Mouse (Mus musculus): ENCODE results near the gene Ms4a4a. TPM values are rescaled to one million over a fixed set of nuclear protein-coding genes. Genes with fewer than 3 reads are reported as not detected.

The Ms4a4a gene
- polyA plus RNA-seq, 1 experiment from 2014 or later: 1.1 TPM

GRCm38 (mm10) chr19:11368310-11368709 lies 7.0 kb upstream of the Ms4a4a start:
- Histone ChIP-seq H3K4me2 (ENCODE audit: low read depth) (no peak overlapping the region), H3K4me3 (ENCODE audit: low read depth, low read length) (no peak overlapping the region), H3K36me3 (ENCODE audit: control insufficient read depth, insufficient read depth, low read length) (no peaks in the 10 kb centered on the region), H3K27me3 (ENCODE audit: control insufficient read depth, insufficient read depth, low read length) (no peaks in the 10 kb centered on the region), H3K9ac (ENCODE audit: low read length) (no peak overlapping the region), H3K9me3 (ENCODE audit: control insufficient read depth, low read length) (no peaks in the 10 kb centered on the region), H3K4me1 (ENCODE audit: control insufficient read depth, insufficient read depth, low read length) (no peaks in the 10 kb centered on the region), H3K27ac (ENCODE audit: low read depth, low read length) (no peak overlapping the region)
- 87% methylated on average over 3 of the region's 3 CpGs for WGBS
- DNase-seq (ENCODE audit: low spot score) (no peak), ATAC-seq (ENCODE audit: insufficient read depth, low FRiP score, low TSS enrichment) (no peak)

GRCm38 (mm10) chr19:11371181-11371580 lies 4.1 kb upstream of the Ms4a4a start:
- H3K9ac ChIP-seq (ENCODE audit: low read length): no peak overlapping the region
- no peaks in the 10 kb centered on the region for H3K36me3 ChIP-seq (ENCODE audit: control insufficient read depth, insufficient read depth, low read length)
- ATAC-seq (ENCODE audit: insufficient read depth, low FRiP score, low TSS enrichment) (no peak), DNase-seq (ENCODE audit: low spot score) (no peak)
- no peak overlapping the region for H3K4me2 ChIP-seq (ENCODE audit: low read depth)
- H3K4me3 ChIP-seq (ENCODE audit: low read depth, low read length): no peak overlapping the region
- H3K27me3 ChIP-seq (ENCODE audit: control insufficient read depth, insufficient read depth, low read length): no peaks in the 10 kb centered on the region
- no peaks in the 10 kb centered on the region for H3K4me1 ChIP-seq (ENCODE audit: control insufficient read depth, insufficient read depth, low read length)
- H3K9me3 ChIP-seq (ENCODE audit: control insufficient read depth, low read length): no peaks in the 10 kb centered on the region
- H3K27ac ChIP-seq (ENCODE audit: low read depth, low read length): no peak overlapping the region

- no peak for ATAC-seq (ENCODE audit: insufficient read depth, low FRiP score, low TSS enrichment)
- H3K9me3 ChIP-seq (ENCODE audit: control insufficient read depth, low read length): no peaks in the 10 kb centered on the region
- 80% methylated on average over 2 of the region's 2 CpGs for WGBS
- DNase-seq (ENCODE audit: low spot score): no peak
- no peaks in the 10 kb centered on the region for H3K4me1 ChIP-seq (ENCODE audit: control insufficient read depth, insufficient read depth, low read length)
- no peak overlapping the region for H3K4me2 ChIP-seq (ENCODE audit: low read depth)
- no peaks in the 10 kb centered on the region for H3K36me3 ChIP-seq (ENCODE audit: control insufficient read depth, insufficient read depth, low read length)
- no peaks in the 10 kb centered on the region for H3K27me3 ChIP-seq (ENCODE audit: control insufficient read depth, insufficient read depth, low read length)
- H3K27ac ChIP-seq (ENCODE audit: low read depth, low read length): no peak overlapping the region
- no peak overlapping the region for H3K4me3 ChIP-seq (ENCODE audit: low read depth, low read length)
- no peak overlapping the region for H3K9ac ChIP-seq (ENCODE audit: low read length)
Measured at GRCm38 (mm10) chr19:11376399-11376798, 1.1 kb downstream of the Ms4a4a start.

GRCm38 (mm10) chr19:11387109-11387508 lies 11.8 kb downstream of the Ms4a4a start:
- H3K4me3 ChIP-seq (ENCODE audit: low read depth, low read length): no peak overlapping the region

GRCm38 (mm10) chr19:11387685-11388084 lies 12.4 kb downstream of the Ms4a4a start:
- no peak overlapping the region for H3K9ac ChIP-seq (ENCODE audit: low read length)
- WGBS: 88% methylated on average over 4 of the region's 4 CpGs
- H3K9me3 ChIP-seq (ENCODE audit: control insufficient read depth, low read length): no peaks in the 10 kb centered on the region
- no peaks in the 10 kb centered on the region for H3K27me3 ChIP-seq (ENCODE audit: control insufficient read depth, insufficient read depth, low read length)
- no peak overlapping the region for H3K4me3 ChIP-seq (ENCODE audit: low read depth, low read length)
- no peaks in the 10 kb centered on the region for H3K4me1 ChIP-seq (ENCODE audit: control insufficient read depth, insufficient read depth, low read length)
- no peak for DNase-seq (ENCODE audit: low spot score)
- no peaks in the 10 kb centered on the region for H3K36me3 ChIP-seq (ENCODE audit: control insufficient read depth, insufficient read depth, low read length)
- H3K4me2 ChIP-seq (ENCODE audit: low read depth): no peak overlapping the region
- no peak for ATAC-seq (ENCODE audit: insufficient read depth, low FRiP score, low TSS enrichment)
- H3K27ac ChIP-seq (ENCODE audit: low read depth, low read length): no peak overlapping the region

More at GRCm38 (mm10) chr19:11387109-11387508, 11.8 kb downstream of the Ms4a4a start:
- H3K4me2 ChIP-seq (ENCODE audit: low read depth): no peak overlapping the region
- ATAC-seq (ENCODE audit: insufficient read depth, low FRiP score, low TSS enrichment): no peak
- no peaks in the 10 kb centered on the region for H3K4me1 ChIP-seq (ENCODE audit: control insufficient read depth, insufficient read depth, low read length)
- H3K27me3 ChIP-seq (ENCODE audit: control insufficient read depth, insufficient read depth, low read length): no peaks in the 10 kb centered on the region
- WGBS: 83% methylated on average over 2 of the region's 2 CpGs
- no peak overlapping the region for H3K9ac ChIP-seq (ENCODE audit: low read length)
- no peak for DNase-seq (ENCODE audit: low spot score)
- no peak overlapping the region for H3K27ac ChIP-seq (ENCODE audit: low read depth, low read length)
- H3K36me3 ChIP-seq (ENCODE audit: control insufficient read depth, insufficient read depth, low read length): no peaks in the 10 kb centered on the region
- no peaks in the 10 kb centered on the region for H3K9me3 ChIP-seq (ENCODE audit: control insufficient read depth, low read length)

- WGBS: 88% methylated on average over 2 of the region's 2 CpGs
- H3K4me1 ChIP-seq (ENCODE audit: control insufficient read depth, insufficient read depth, low read length): no peaks in the 10 kb centered on the region
- no peak overlapping the region for H3K9ac ChIP-seq (ENCODE audit: low read length)
Measured at GRCm38 (mm10) chr19:11388949-11389348, 13.6 kb downstream of the Ms4a4a start.

GRCm38 (mm10) chr19:11395769-11396168 lies 20.4 kb downstream of the Ms4a4a start:
- H3K4me2 ChIP-seq (ENCODE audit: low read depth): no peak overlapping the region
- H3K9me3 ChIP-seq (ENCODE audit: control insufficient read depth, low read length): no peaks in the 10 kb centered on the region
- H3K4me1 ChIP-seq (ENCODE audit: control insufficient read depth, insufficient read depth, low read length): no peaks in the 10 kb centered on the region
- H3K4me3 ChIP-seq (ENCODE audit: low read depth, low read length): no peak overlapping the region
- DNase-seq (ENCODE audit: low spot score): no peak
- no peak for ATAC-seq (ENCODE audit: insufficient read depth, low FRiP score, low TSS enrichment)
- no peak overlapping the region for H3K27ac ChIP-seq (ENCODE audit: low read depth, low read length)
- no peaks in the 10 kb centered on the region for H3K36me3 ChIP-seq (ENCODE audit: control insufficient read depth, insufficient read depth, low read length)
- H3K27me3 ChIP-seq (ENCODE audit: control insufficient read depth, insufficient read depth, low read length): no peaks in the 10 kb centered on the region
- H3K9ac ChIP-seq (ENCODE audit: low read length): no peak overlapping the region

More at GRCm38 (mm10) chr19:11388949-11389348, 13.6 kb downstream of the Ms4a4a start:
- H3K27ac ChIP-seq (ENCODE audit: low read depth, low read length): no peak overlapping the region
- H3K36me3 ChIP-seq (ENCODE audit: control insufficient read depth, insufficient read depth, low read length): no peaks in the 10 kb centered on the region
- no peaks in the 10 kb centered on the region for H3K27me3 ChIP-seq (ENCODE audit: control insufficient read depth, insufficient read depth, low read length)
- no peak overlapping the region for H3K4me2 ChIP-seq (ENCODE audit: low read depth)
- DNase-seq (ENCODE audit: low spot score) (no peak), ATAC-seq (ENCODE audit: insufficient read depth, low FRiP score, low TSS enrichment) (no peak)
- H3K4me3 ChIP-seq (ENCODE audit: low read depth, low read length): no peak overlapping the region
- no peaks in the 10 kb centered on the region for H3K9me3 ChIP-seq (ENCODE audit: control insufficient read depth, low read length)

GRCm38 (mm10) chr19:11404527-11404926 lies 29.2 kb downstream of the Ms4a4a start, which contains the start of gene Ms4a4c:
Ms4a4c (plus strand) TSS chr19:11404770.
- H3K9me3 ChIP-seq (ENCODE audit: control insufficient read depth, low read length): no peaks in the 10 kb centered on the region
- H3K27me3 ChIP-seq (ENCODE audit: control insufficient read depth, insufficient read depth, low read length): no peaks in the 10 kb centered on the region
- DNase-seq (ENCODE audit: low spot score) (no peak), ATAC-seq (ENCODE audit: insufficient read depth, low FRiP score, low TSS enrichment) (no peak)
- no peak within 1 kb of the TSS for H3K4me2 ChIP-seq (ENCODE audit: low read depth)
- no peaks in the 10 kb centered on the region for H3K36me3 ChIP-seq (ENCODE audit: control insufficient read depth, insufficient read depth, low read length)
- H3K27ac ChIP-seq (ENCODE audit: low read depth, low read length): no peak within 1 kb of the TSS
- H3K9ac ChIP-seq (ENCODE audit: low read length): no peak within 1 kb of the TSS
- 92% methylated on average over 3 of the region's 3 CpGs for WGBS
- H3K4me3 ChIP-seq (ENCODE audit: low read depth, low read length): no peak within 1 kb of the TSS
- no peaks in the 10 kb centered on the region for H3K4me1 ChIP-seq (ENCODE audit: control insufficient read depth, insufficient read depth, low read length)

- Histone ChIP-seq H3K27ac (ENCODE audit: low read depth, low read length) (no peak overlapping the region), H3K9ac (ENCODE audit: low read length) (no peak overlapping the region), H3K4me1 (ENCODE audit: control insufficient read depth, insufficient read depth, low read length) (no peaks in the 10 kb centered on the region), H3K36me3 (ENCODE audit: control insufficient read depth, insufficient read depth, low read length) (no peaks in the 10 kb centered on the region), H3K4me2 (ENCODE audit: low read depth) (no peak overlapping the region), H3K27me3 (ENCODE audit: control insufficient read depth, insufficient read depth, low read length) (no peaks in the 10 kb centered on the region), H3K9me3 (ENCODE audit: control insufficient read depth, low read length) (no peaks in the 10 kb centered on the region), H3K4me3 (ENCODE audit: low read depth, low read length) (no peak overlapping the region)
- ATAC-seq (ENCODE audit: insufficient read depth, low FRiP score, low TSS enrichment) (no peak), DNase-seq (ENCODE audit: low spot score) (no peak)
Measured at GRCm38 (mm10) chr19:11407428-11407827, 32.1 kb downstream of the Ms4a4a start.

Data from neural tube, embryonic 11.5 days (tissue).